Mouse (Mus musculus) neural tube, embryonic 14.5 days (tissue): ENCODE measurements around the gene Fam124a. TPM values are rescaled to one million over a fixed set of nuclear protein-coding genes. Genes with fewer than 3 reads are reported as not detected.

Experiments used
- ATAC-seq: fragments of 200-750 bp; cut with Nextera tagmentation; 2 replicates; pipeline ENCODE4 v1.8.0; 2017; ENCODE audit warnings: low read depth, mild to moderate bottlenecking, moderate TSS enrichment, moderate library complexity
- H3K27ac ChIP-seq: fragments of 300-500 bp; sonication (generic); 2 replicates; pipeline ENCODE4 v1.5.1; 2014; ENCODE audit warnings: low read depth, mild to moderate bottlenecking, control low read depth, low read length, moderate library complexity, mixed read lengths
- H3K27me3 ChIP-seq: fragments of 300-500 bp; sonication (generic); 2 replicates; pipeline ENCODE4 v1.6.1; 2014; ENCODE audit warnings: low read length; ENCODE audit not compliant: control insufficient read depth, insufficient read depth
- H3K36me3 ChIP-seq: fragments of 300-500 bp; sonication (generic); 2 replicates; pipeline ENCODE4 v1.6.1; 2014; ENCODE audit warnings: low read length, mixed read lengths; ENCODE audit not compliant: control insufficient read depth, insufficient read depth
- H3K4me1 ChIP-seq: fragments of 300-500 bp; sonication (generic); 2 replicates; pipeline ENCODE4 v1.6.1; 2014; ENCODE audit warnings: low read length; ENCODE audit not compliant: control insufficient read depth, insufficient read depth
- H3K4me2 ChIP-seq: fragments of 300-500 bp; sonication (generic); 2 replicates; pipeline ENCODE4 v1.6.1; 2014; ENCODE audit warnings: mild to moderate bottlenecking, low read depth, low read length, control low read depth
- H3K4me3 ChIP-seq: fragments of 300-500 bp; sonication (generic); 2 replicates; pipeline ENCODE4 v1.5.1; 2014; ENCODE audit warnings: low read depth, low read length, control low read depth, mixed read lengths
- H3K9ac ChIP-seq: fragments of 300-500 bp; sonication (generic); replicated peaks from 2 replicates; pipeline ENCODE4 v1.6.1; 2014; ENCODE audit warnings: low read depth, mild to moderate bottlenecking, control low read depth, low read length, mixed read lengths
- H3K9me3 ChIP-seq: fragments of 300-500 bp; sonication (generic); 2 replicates; pipeline ENCODE4 v1.6.1; 2016; ENCODE audit warnings: low read length; ENCODE audit not compliant: control insufficient read depth
- WGBS: fragments of 180-500 bp; shearing (Covaris S2); extraction: QIAGEN DNeasy Blood & Tissue Kit; methylation state at CpG from one replicate; pipeline ENCODE4 v1.1.7; 2014; 5-methylcytosine and 5-hydroxymethylcytosine counted together
- polyA plus RNA-seq: library from polyadenylated mRNA; unstranded; fragments of >200 nt; fragmentation: Nextera tagmentation; extraction: Ambion mirVana; gene quantifications from 2 replicates; pipeline ENCODE4 v1.2.1, GENCODE M21; 2014

Fam124a gene
- polyA plus RNA-seq, 1 experiment from 2014 or later: 52.4 TPM

GRCm38 (mm10) chr14:62546296-62546695 is 9.2 kb upstream of the Fam124a start:
- ATAC-seq: no peak
- Histone ChIP-seq H3K36me3 (no peaks in the 10 kb centered on the region), H3K9ac (no peak overlapping the region), H3K4me2 (no peak overlapping the region), H3K27ac (no peak overlapping the region), H3K4me3 (no peak overlapping the region), H3K4me1 (no peaks in the 10 kb centered on the region), H3K27me3 (no peaks in the 10 kb centered on the region), H3K9me3 (no peaks in the 10 kb centered on the region)
- 90% methylated on average over 6 of the region's 6 CpGs for WGBS

GRCm38 (mm10) chr14:62546746-62547145 is 8.8 kb upstream of the Fam124a start:
- no peak for ATAC-seq
- Histone ChIP-seq H3K4me2 (no peak overlapping the region), H3K36me3 (no peaks in the 10 kb centered on the region), H3K9ac (no peak overlapping the region), H3K4me3 (no peak overlapping the region), H3K27me3 (no peaks in the 10 kb centered on the region), H3K27ac (no peak overlapping the region), H3K4me1 (no peaks in the 10 kb centered on the region), H3K9me3 (no peaks in the 10 kb centered on the region)
- WGBS: 35% methylated on average over 4 of the region's 4 CpGs

DNA sequence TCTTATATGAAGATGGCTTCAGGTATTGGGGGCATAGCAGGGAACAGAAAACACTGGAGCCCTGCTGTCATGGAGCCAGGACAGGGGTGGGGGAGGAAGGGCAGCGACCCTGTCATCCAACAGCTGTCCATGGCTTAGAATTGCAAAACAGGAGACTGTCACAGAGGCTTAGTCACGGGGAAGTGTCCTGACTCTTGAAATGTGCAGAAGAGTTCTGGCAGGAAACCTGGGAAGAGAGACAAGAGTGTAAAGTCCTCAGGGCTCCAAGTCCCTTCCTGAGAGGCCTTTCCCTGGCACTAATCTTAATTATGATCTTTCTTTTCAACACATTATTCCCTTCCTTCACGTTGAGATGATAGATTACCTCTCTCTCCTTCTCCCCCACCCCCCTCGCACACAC is 5.4 kb upstream of the Fam124a start:
- H3K4me1 ChIP-seq: no peaks in the 10 kb centered on the region; the same call in 1 of the 2 replicates
- no peak overlapping the region for H3K4me3 ChIP-seq
- no peak overlapping the region for H3K27ac ChIP-seq
- no peaks in the 10 kb centered on the region for H3K27me3 ChIP-seq
- H3K36me3 ChIP-seq: no peaks in the 10 kb centered on the region
- no peak overlapping the region for H3K9ac ChIP-seq
- no peak for ATAC-seq
- 37% methylated on average over 4 of the region's 4 CpGs for WGBS
- no peak overlapping the region for H3K4me2 ChIP-seq
- H3K9me3 ChIP-seq: no peaks in the 10 kb centered on the region

DNA sequence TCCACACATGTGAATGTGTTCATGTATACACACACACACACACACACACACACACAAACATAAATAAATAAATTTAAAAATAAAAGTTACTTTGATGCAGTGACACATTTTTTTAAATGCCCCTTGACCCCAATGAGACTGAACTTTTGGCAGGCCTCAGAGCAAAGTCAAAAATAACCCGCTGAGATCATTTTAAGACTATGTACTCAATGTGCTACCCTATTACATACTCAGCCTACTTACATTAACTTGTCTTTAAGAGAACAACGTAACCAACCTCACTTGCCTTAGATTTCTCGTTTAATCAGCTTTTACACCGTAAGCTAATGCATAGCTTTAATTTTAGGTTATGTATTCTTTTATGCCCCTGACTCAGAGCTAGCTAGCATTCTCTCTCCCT is 2.8 kb upstream of the Fam124a start:
- H3K4me3 ChIP-seq: no peak overlapping the region
- WGBS: 92% methylated on average over 4 of the region's 4 CpGs
- H3K4me2 ChIP-seq: no peak overlapping the region
- H3K9me3 ChIP-seq: no peaks in the 10 kb centered on the region
- H3K4me1 ChIP-seq: peaks cover 10% of the 10 kb centered on the region; the same call in 1 of the 2 replicates
- H3K27me3 ChIP-seq: no peaks in the 10 kb centered on the region
- no peaks in the 10 kb centered on the region for H3K36me3 ChIP-seq
- no peak overlapping the region for H3K27ac ChIP-seq
- ATAC-seq: no peak
- H3K9ac ChIP-seq: no peak overlapping the region

DNA sequence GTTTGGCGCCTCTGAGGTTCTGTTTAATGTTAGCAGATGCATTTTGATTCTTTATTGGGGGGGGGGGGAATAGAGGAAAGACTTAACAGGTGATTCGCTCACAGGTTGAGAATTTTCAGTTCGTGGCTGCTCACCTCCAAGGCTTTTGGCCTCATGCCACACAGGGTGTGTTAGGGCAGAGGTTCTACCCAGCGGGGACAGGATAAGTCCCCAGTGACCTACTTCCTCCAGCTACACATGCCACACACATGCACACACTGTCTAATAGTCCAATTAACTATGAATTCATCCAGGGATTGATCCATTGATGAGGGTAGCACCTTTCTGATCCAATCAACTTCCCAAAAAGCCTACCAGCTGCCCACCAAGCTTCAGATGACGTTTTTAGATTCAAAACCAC is 1.8 kb upstream of the Fam124a start:
- 75% methylated on average over 5 of the region's 5 CpGs for WGBS
- Histone ChIP-seq H3K27me3 (no peaks in the 10 kb centered on the region), H3K4me2 (no peak overlapping the region), H3K36me3 (no peaks in the 10 kb centered on the region), H3K4me1 (peaks cover 10% of the 10 kb centered on the region; the same call in 1 of the 2 replicates), H3K9me3 (no peaks in the 10 kb centered on the region), H3K9ac (no peak overlapping the region), H3K27ac (no peak overlapping the region), H3K4me3 (no peak overlapping the region)
- ATAC-seq: no peak

DNA sequence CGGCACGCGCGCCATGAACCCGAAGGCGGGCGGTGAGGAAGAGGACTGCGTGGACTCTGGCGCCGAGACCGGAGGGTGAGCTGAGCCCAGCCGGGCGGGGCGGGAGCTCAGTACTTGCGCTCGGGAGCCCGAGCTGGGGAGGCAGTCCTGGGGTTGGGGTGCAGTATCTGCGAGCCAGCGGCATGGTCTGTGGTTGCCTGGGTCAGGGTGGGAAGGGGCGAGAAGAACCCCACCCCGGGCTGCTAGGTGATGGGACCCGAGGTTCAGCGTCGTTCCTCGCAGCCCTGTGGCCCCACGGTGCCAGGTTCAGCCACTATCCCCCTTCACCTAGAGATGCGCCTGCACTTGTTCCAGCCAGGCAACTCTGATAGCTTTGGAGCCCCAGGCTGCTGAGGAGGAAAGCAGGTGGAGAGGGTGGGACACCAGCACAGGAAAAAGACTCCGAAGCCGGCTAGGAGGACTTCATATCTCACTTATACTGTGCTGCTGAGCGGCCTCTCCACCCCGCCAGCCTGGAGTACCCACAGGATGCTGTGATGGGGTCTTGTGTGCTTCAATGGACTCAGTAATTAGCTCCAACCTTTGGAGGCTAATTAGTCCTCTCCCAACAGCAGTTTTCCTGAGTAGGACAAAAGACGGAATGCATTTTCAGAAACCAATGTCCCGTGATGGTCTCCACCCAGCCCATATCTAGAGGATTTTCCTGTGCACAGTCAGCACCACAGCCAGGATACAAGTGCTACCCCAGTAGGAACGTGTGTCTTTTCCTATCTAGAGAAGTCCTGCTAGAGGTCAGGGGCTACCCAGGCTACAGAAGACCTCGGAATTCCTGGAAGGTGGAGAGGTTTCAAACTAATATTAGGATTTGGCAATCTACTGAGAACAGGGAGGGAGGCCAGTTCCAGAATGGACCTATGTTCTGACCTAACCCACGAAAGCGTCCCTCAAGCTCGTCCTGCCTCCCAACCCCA is 588 bp downstream of the Fam124a start:
- peak; percentile 84 for ATAC-seq
- Histone ChIP-seq H3K36me3 (no peaks in the 10 kb centered on the region), H3K27me3 (no peaks in the 10 kb centered on the region), H3K9ac (peak overlapping the region; percentile 82), H3K27ac (peak overlapping the region; percentile 66; the same call in 1 of the 2 replicates), H3K4me1 (peaks cover 10% of the 10 kb centered on the region; the same call in 1 of the 2 replicates), H3K4me3 (peak overlapping the region; percentile 72), H3K4me2 (peak overlapping the region; percentile 79), H3K9me3 (no peaks in the 10 kb centered on the region)
- WGBS: 8% methylated on average over 36 of the region's 38 CpGs

DNA sequence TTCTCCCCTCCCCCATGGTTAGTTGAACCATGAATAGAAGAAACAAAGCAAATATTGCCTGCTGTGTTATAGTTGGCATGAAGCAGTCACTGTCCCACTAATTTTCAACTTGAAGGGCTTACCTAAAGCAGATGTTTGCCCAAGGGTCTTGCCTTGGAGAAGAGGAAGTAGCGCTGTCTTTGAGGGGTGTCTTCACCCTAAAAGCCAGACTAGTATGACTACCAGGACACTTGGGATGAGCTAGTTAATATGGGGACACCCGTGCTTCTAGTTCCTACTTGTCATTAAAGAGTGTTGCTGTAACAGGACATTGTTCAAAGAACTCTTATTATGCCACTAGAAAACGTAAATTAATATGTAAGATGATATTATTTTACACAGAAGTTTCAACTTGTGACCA is 1.6 kb downstream of the Fam124a start:
- peak overlapping the region; percentile 72 for H3K4me3 ChIP-seq
- WGBS: 88% methylated on average over 3 of the region's 3 CpGs
- H3K36me3 ChIP-seq: no peaks in the 10 kb centered on the region
- no peaks in the 10 kb centered on the region for H3K9me3 ChIP-seq
- no peaks in the 10 kb centered on the region for H3K27me3 ChIP-seq
- no peak overlapping the region for H3K27ac ChIP-seq
- H3K9ac ChIP-seq: no peak overlapping the region
- peak overlapping the region; percentile 79 for H3K4me2 ChIP-seq
- H3K4me1 ChIP-seq: peaks cover 10% of the 10 kb centered on the region; the same call in 1 of the 2 replicates
- no peak for ATAC-seq

DNA sequence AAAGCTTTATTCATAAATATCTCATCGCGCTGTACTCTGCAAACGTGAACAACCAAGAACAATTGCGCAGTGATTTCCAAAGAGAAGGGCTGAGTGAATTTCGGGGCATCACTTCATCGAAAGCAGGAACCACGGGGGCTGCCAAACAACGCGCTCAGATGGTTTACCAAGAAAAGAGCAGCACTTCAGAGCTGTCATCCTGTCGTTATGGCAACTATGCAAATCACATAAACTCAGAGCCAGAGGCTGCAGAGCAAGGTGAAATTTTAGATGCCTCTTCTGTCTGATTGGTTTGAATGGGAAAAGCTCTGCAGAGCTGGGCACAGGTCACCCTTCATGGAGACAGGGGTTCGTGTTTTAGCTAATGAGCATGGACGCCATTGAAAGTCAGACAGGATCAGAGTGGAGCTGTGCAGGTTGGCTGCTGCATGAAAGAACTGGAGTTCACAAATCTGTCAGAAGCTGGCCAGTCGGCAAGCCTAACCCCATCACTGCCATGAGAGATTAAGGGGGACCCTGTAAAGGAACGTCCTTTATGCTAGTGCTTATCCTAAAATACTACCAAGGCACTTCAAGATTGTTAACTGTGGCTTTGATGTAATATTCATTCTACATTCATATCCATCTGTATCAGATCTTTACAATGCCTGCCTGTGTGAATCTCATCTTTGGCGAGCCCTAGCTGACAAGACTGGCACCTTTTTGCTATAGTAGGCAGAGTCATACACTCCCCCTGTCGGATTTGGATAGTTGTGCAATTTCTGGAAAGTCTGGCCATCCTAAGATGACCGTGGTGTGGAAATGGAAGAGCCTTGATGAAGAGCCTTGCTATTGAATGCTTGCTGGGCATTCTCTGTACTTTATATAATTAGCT is 6.6 kb downstream of the Fam124a start:
- 0 out of 2 replicates have a peak, but pooled peaks cover under 1% of the 10 kb centered on the region for H3K4me1 ChIP-seq
- H3K9ac ChIP-seq: no peak overlapping the region
- no peak for ATAC-seq
- H3K4me2 ChIP-seq: no peak overlapping the region
- WGBS: 51% methylated on average over 17 of the region's 17 CpGs
- no peaks in the 10 kb centered on the region for H3K36me3 ChIP-seq
- no peaks in the 10 kb centered on the region for H3K27me3 ChIP-seq
- H3K27ac ChIP-seq: no peak overlapping the region
- H3K4me3 ChIP-seq: no peak overlapping the region
- H3K9me3 ChIP-seq: no peaks in the 10 kb centered on the region
